Mouse (Mus musculus) intestine, postnatal 0 days (tissue): ENCODE results near the gene Rpl9-ps6. TPM values are rescaled to one million over a fixed set of nuclear protein-coding genes. Genes with fewer than 3 reads are reported as not detected.
"Not testable (repeated sequence)": the region's sequence is repeated elsewhere in the genome, so short reads cannot be mapped to it uniquely, and the experiment has no call there.

Experiments
- ATAC-seq: fragments of 200-750 bp; cut with Nextera tagmentation; 2 replicates; pipeline ENCODE4 v1.8.0; 2017; ENCODE audit warnings: mild to moderate bottlenecking, moderate TSS enrichment, moderate library complexity
- H3K27ac ChIP-seq: fragments of 300-500 bp; sonication (generic); 2 replicates; pipeline ENCODE4 v1.5.1; 2014; ENCODE audit warnings: mild to moderate bottlenecking, low read depth, low read length, moderate library complexity
- H3K27me3 ChIP-seq: fragments of 300-500 bp; sonication (generic); replicated peaks from 2 replicates; pipeline ENCODE4 v1.6.1; 2014; ENCODE audit warnings: low read length, mixed read lengths; ENCODE audit not compliant: control insufficient read depth, insufficient read depth
- H3K36me3 ChIP-seq: fragments of 300-500 bp; sonication (generic); 2 replicates; pipeline ENCODE4 v1.6.1; 2014; ENCODE audit warnings: mild to moderate bottlenecking, moderate library complexity; ENCODE audit not compliant: control insufficient read depth, insufficient read depth
- H3K4me1 ChIP-seq: fragments of 300-500 bp; sonication (generic); replicated peaks from 2 replicates; pipeline ENCODE4 v1.6.1; 2014; ENCODE audit warnings: antibody characterized with exemption, low read length, mixed read lengths; ENCODE audit not compliant: control insufficient read depth, insufficient read depth
- H3K4me2 ChIP-seq: fragments of 300-500 bp; sonication (generic); replicated peaks from 2 replicates; pipeline ENCODE4 v1.6.1; 2014; ENCODE audit warnings: low read depth, mild to moderate bottlenecking, moderate library complexity
- H3K4me3 ChIP-seq: fragments of 300-500 bp; sonication (generic); 2 replicates; pipeline ENCODE4 v1.5.1; 2014; ENCODE audit warnings: low read depth, low read length
- H3K9ac ChIP-seq: fragments of 300-500 bp; sonication (generic); 2 replicates; pipeline ENCODE4 v1.6.1; 2014; ENCODE audit warnings: mild to moderate bottlenecking, low read depth, low read length
- H3K9me3 ChIP-seq: fragments of 300-500 bp; sonication (generic); 2 replicates; pipeline ENCODE4 v1.6.1; 2016; ENCODE audit warnings: mixed run types; ENCODE audit not compliant: control insufficient read depth
- CTCF ChIP-seq: sonication (generic); IDR thresholded peaks from 2 replicates; pipeline ENCODE4 v1.5.1; 2016; ENCODE audit warnings: low read depth, mild to moderate bottlenecking, control low read depth, antibody characterized with exemption, moderate library complexity
- WGBS: fragments of 180-500 bp; shearing (Covaris S2); extraction: QIAGEN DNeasy Blood & Tissue Kit; methylation state at CpG from one replicate; pipeline ENCODE4 v1.1.7; 2014; 5-methylcytosine and 5-hydroxymethylcytosine counted together
- polyA plus RNA-seq: library from polyadenylated mRNA; unstranded; fragments of >200 nt; fragmentation: Nextera tagmentation; extraction: Ambion mirVana; gene quantifications from 2 replicates; pipeline ENCODE4 v1.2.1, GENCODE M21; 2015

Gene Rpl9-ps6
- polyA plus RNA-seq, 1 experiment from 2014 or later = 89.1 TPM

- no peak overlapping the region for H3K27ac ChIP-seq
- TF ChIP-seq CTCF = no peak
- no peak overlapping the region for H3K4me3 ChIP-seq
- no peaks in the 10 kb centered on the region for H3K36me3 ChIP-seq
- H3K4me1 ChIP-seq = 0 out of 2 replicates have a peak, but pooled peaks cover 4% of the 10 kb centered on the region
- no peaks in the 10 kb centered on the region for H3K9me3 ChIP-seq
- no peak overlapping the region for H3K4me2 ChIP-seq
- 59% methylated on average over 6 of the region's 6 CpGs for WGBS
- ATAC-seq = peak; percentile 83
- no peak overlapping the region for H3K9ac ChIP-seq
- H3K27me3 ChIP-seq = no peaks in the 10 kb centered on the region
These were observed 3.3 kb downstream of the Rpl9-ps6 start for GRCm38 (mm10) chr19:32463037-32463436.

GRCm38 (mm10) chr19:32457631-32458030 lies 8.7 kb downstream of the Rpl9-ps6 start:
- H3K9me3 ChIP-seq, H3K4me3 ChIP-seq, H3K36me3 ChIP-seq, H3K27me3 ChIP-seq, H3K4me1 ChIP-seq, H3K9ac ChIP-seq, ATAC-seq, H3K4me2 ChIP-seq, H3K27ac ChIP-seq: not testable (repeated sequence)
- WGBS = 85% methylated on average over 8 of the region's 8 CpGs

- Histone ChIP-seq H3K9ac (no peak overlapping the region), H3K4me3 (no peak overlapping the region), H3K27me3 (no peaks in the 10 kb centered on the region), H3K4me2 (no peak overlapping the region), H3K27ac (no peak overlapping the region), H3K9me3 (no peaks in the 10 kb centered on the region), H3K36me3 (no peaks in the 10 kb centered on the region), H3K4me1 (no peaks in the 10 kb centered on the region)
- TF ChIP-seq CTCF = no peak
- no peak for ATAC-seq
- 77% methylated on average over 2 of the region's 2 CpGs for WGBS
These were observed 9.6 kb downstream of the Rpl9-ps6 start for GRCm38 (mm10) chr19:32456744-32457143.

GRCm38 (mm10) chr19:32452231-32452630 lies 14.1 kb downstream of the Rpl9-ps6 start:
- no peak overlapping the region for H3K9ac ChIP-seq
- WGBS = 80% methylated on average over 4 of the region's 4 CpGs
- H3K36me3 ChIP-seq = no peaks in the 10 kb centered on the region

GRCm38 (mm10) chr19:32448931-32449330 lies 17.4 kb downstream of the Rpl9-ps6 start:
- ATAC-seq = no peak

More at GRCm38 (mm10) chr19:32452231-32452630, 14.1 kb downstream of the Rpl9-ps6 start:
- H3K9me3 ChIP-seq = no peaks in the 10 kb centered on the region
- H3K27me3 ChIP-seq = no peaks in the 10 kb centered on the region
- no peak for TF ChIP-seq CTCF
- ATAC-seq = no peak
- no peaks in the 10 kb centered on the region for H3K4me1 ChIP-seq
- no peak overlapping the region for H3K4me3 ChIP-seq
- H3K4me2 ChIP-seq = no peak overlapping the region
- no peak overlapping the region for H3K27ac ChIP-seq

GRCm38 (mm10) chr19:32441568-32441967 lies 24.8 kb downstream of the Rpl9-ps6 start:
- H3K9ac ChIP-seq = no peak overlapping the region
- H3K27me3 ChIP-seq = no peaks in the 10 kb centered on the region
- H3K4me1 ChIP-seq = no peaks in the 10 kb centered on the region
- ATAC-seq = no peak
- WGBS = 98% methylated on average over 10 of the region's 11 CpGs
- no peak overlapping the region for H3K4me3 ChIP-seq
- H3K9me3 ChIP-seq = no peaks in the 10 kb centered on the region
- H3K27ac ChIP-seq = no peak overlapping the region
- no peak overlapping the region for H3K4me2 ChIP-seq
- no peaks in the 10 kb centered on the region for H3K36me3 ChIP-seq
- TF ChIP-seq CTCF = peak; percentile 22; the same call in 1 of the 2 replicates

More at GRCm38 (mm10) chr19:32448931-32449330, 17.4 kb downstream of the Rpl9-ps6 start:
- no peaks in the 10 kb centered on the region for H3K9me3 ChIP-seq
- no peak for TF ChIP-seq CTCF
- H3K9ac ChIP-seq = no peak overlapping the region
- 93% methylated on average over 10 of the region's 10 CpGs for WGBS
- no peaks in the 10 kb centered on the region for H3K4me1 ChIP-seq
- no peak overlapping the region for H3K4me2 ChIP-seq
- no peaks in the 10 kb centered on the region for H3K36me3 ChIP-seq
- no peaks in the 10 kb centered on the region for H3K27me3 ChIP-seq
- no peak overlapping the region for H3K27ac ChIP-seq
- no peak overlapping the region for H3K4me3 ChIP-seq

GRCm38 (mm10) chr19:32439356-32439755 lies 27.0 kb downstream of the Rpl9-ps6 start:
- Histone ChIP-seq H3K4me3 (no peak overlapping the region), H3K36me3 (no peaks in the 10 kb centered on the region), H3K4me1 (no peaks in the 10 kb centered on the region), H3K9ac (no peak overlapping the region), H3K9me3 (no peaks in the 10 kb centered on the region), H3K4me2 (no peak overlapping the region), H3K27me3 (no peaks in the 10 kb centered on the region), H3K27ac (no peak overlapping the region)
- ATAC-seq = no peak
- no peak for TF ChIP-seq CTCF
- 88% methylated on average over 2 of the region's 2 CpGs for WGBS
